20 mouse cellular contexts compared by ENCODE assay signal in genomic region chr1:60852075-60852769, GRCm38 (mm10). TPM values are rescaled to one million over a fixed set of nuclear protein-coding genes. Genes with fewer than 3 reads are reported as not detected.
A peak's percentile ranks its signal among the peaks of the same experiment; 100 is the strongest.
DNase-seq lines count a peak whose midpoint lies in the region; ATAC-seq and TF ChIP-seq lines count a peak whose summit lies in the region.
"Had no signal": no experiment of that assay in that cellular context is flagged by ENCODE, and none has a peak within 500 bp of the region (broad histone marks: within the 10 kb centered on the region; RNA-seq: fewer than 3 reads in every experiment).

No protein-coding gene starts in this region.

- H3K4me2 ChIP-seq in intestine, postnatal 0 days (replicated peaks; ENCODE audit: low read depth) = peak overlapping the region; percentile 48
- no peak overlapping the region for H3K4me2 ChIP-seq in stomach, embryonic 16.5 days (ENCODE audit: low read depth, low read length)
- H3K4me2 ChIP-seq: embryonic facial prominence, embryonic 12.5 days; limb, embryonic 15.5 days; lung, embryonic 15.5 days had no signal

- H3K9ac ChIP-seq in intestine, postnatal 0 days (ENCODE audit: low read depth, low read length) = 0 out of 2 replicates have a peak overlapping the region, but pooled peaks have one; percentile 23
- no peak overlapping the region for H3K9ac ChIP-seq in stomach, embryonic 16.5 days (ENCODE audit: low read length)
- H3K9ac ChIP-seq: embryonic facial prominence, embryonic 12.5 days; limb, embryonic 15.5 days; lung, embryonic 15.5 days had no signal

- intact Hi-C loops in left cerebral cortex, postnatal 10 days (cut with DNase I) = no loop called here

- H3K27ac ChIP-seq in intestine, postnatal 0 days (ENCODE audit: low read depth, low read length) = peak overlapping the region; percentile 60
- no peak overlapping the region for H3K27ac ChIP-seq in stomach, embryonic 16.5 days (ENCODE audit: low read length)
- H3K27ac ChIP-seq in kidney, adult 2 months (ENCODE audit: insufficient read depth, low read depth, low read length) = no peak overlapping the region
- H3K27ac ChIP-seq: embryonic facial prominence, embryonic 12.5 days; left cerebral cortex, adult 2 months; limb, embryonic 15.5 days; lung, embryonic 15.5 days had no signal

- H3K36me3 ChIP-seq in intestine, postnatal 0 days (ENCODE audit: control insufficient read depth, insufficient read depth) = no peaks in the 10 kb centered on the region
- no peaks in the 10 kb centered on the region for H3K36me3 ChIP-seq in stomach, embryonic 16.5 days (ENCODE audit: control insufficient read depth, insufficient read depth, low read length)
- no peaks in the 10 kb centered on the region for H3K36me3 ChIP-seq in kidney, adult 2 months (ENCODE audit: control insufficient read depth, insufficient read depth, low read length)
- H3K36me3 ChIP-seq: embryonic facial prominence, embryonic 12.5 days; limb, embryonic 15.5 days; lung, embryonic 15.5 days had no signal

- WGBS in intestine, postnatal 0 days = 27% methylated on average over 10 of the region's 10 CpGs
- 46% methylated on average over 10 of the region's 10 CpGs for WGBS in stomach, embryonic 16.5 days
- 65% methylated on average over 10 of the region's 10 CpGs for WGBS in kidney, adult 2 months

- TF ChIP-seq POLR2A in kidney, adult 2 months (IDR thresholded peaks at IDR 0.05; ENCODE audit: low read depth, low read length) = no peak

- ATAC-seq in intestine, postnatal 0 days = peak; percentile 83
- ATAC-seq in stomach, embryonic 16.5 days (ENCODE audit: insufficient read depth, low FRiP score) = peak; percentile 47; the same call in 1 of the 2 replicates
- ATAC-seq: Patski had no signal

- no peaks in the 10 kb centered on the region for H3K9me3 ChIP-seq in intestine, postnatal 0 days (ENCODE audit: control insufficient read depth)
- no peaks in the 10 kb centered on the region for H3K9me3 ChIP-seq in stomach, embryonic 16.5 days (replicated peaks; ENCODE audit: control insufficient read depth, low read length)
- H3K9me3 ChIP-seq: embryonic facial prominence, embryonic 12.5 days; limb, embryonic 15.5 days; lung, embryonic 15.5 days had no signal

- H3K27me3 ChIP-seq in intestine, postnatal 0 days (replicated peaks; ENCODE audit: control insufficient read depth, insufficient read depth, low read length) = no peaks in the 10 kb centered on the region
- no peaks in the 10 kb centered on the region for H3K27me3 ChIP-seq in stomach, embryonic 16.5 days (ENCODE audit: control insufficient read depth, insufficient read depth, low read length)
- no peaks in the 10 kb centered on the region for H3K27me3 ChIP-seq in kidney, adult 2 months (replicated peaks; ENCODE audit: control insufficient read depth, insufficient read depth, low read length)
- H3K27me3 ChIP-seq: embryonic facial prominence, embryonic 12.5 days; limb, embryonic 15.5 days; lung, embryonic 15.5 days; Patski had no signal

- TF ChIP-seq CTCF in intestine, postnatal 0 days (IDR thresholded peaks at IDR 0.05; ENCODE audit: low read depth) = no peak
- TF ChIP-seq CTCF in kidney, adult 2 months (conservative IDR thresholded peaks at IDR 0.05; ENCODE audit: insufficient read depth, insufficient read length, low read depth, low read length) = no peak

- 0 out of 2 replicates have a peak overlapping the region, but pooled peaks have one; percentile 12 for H3K4me3 ChIP-seq in intestine, postnatal 0 days (ENCODE audit: low read depth, low read length)
- H3K4me3 ChIP-seq in stomach, embryonic 16.5 days (replicated peaks; ENCODE audit: low read length) = no peak overlapping the region
- no peak overlapping the region for H3K4me3 ChIP-seq in kidney, adult 2 months (ENCODE audit: insufficient read depth, low read depth, low read length)
- H3K4me3 ChIP-seq: embryonic facial prominence, embryonic 12.5 days; left cerebral cortex, adult 2 months; limb, embryonic 15.5 days; lung, embryonic 15.5 days had no signal

- peaks cover 2% of the 10 kb centered on the region; the same call in 1 of the 2 replicates for H3K4me1 ChIP-seq in intestine, postnatal 0 days (replicated peaks; ENCODE audit: control insufficient read depth, insufficient read depth, low read length)
- H3K4me1 ChIP-seq in stomach, embryonic 16.5 days (ENCODE audit: control insufficient read depth, insufficient read depth, low read length) = no peaks in the 10 kb centered on the region
- H3K4me1 ChIP-seq in kidney, adult 2 months (ENCODE audit: control insufficient read depth, insufficient read depth, low read length) = no peaks in the 10 kb centered on the region
- H3K4me1 ChIP-seq: embryonic facial prominence, embryonic 12.5 days; limb, embryonic 15.5 days; lung, embryonic 15.5 days had no signal

- DNase-seq in lung, postnatal 25 days (ENCODE audit: low spot score) = peak; percentile 28
- no peak for DNase-seq in lung, postnatal 10 days
- DNase-seq in R1 (ENCODE audit: low read depth, low spot score) = peak; percentile 68
- no peak for DNase-seq in kidney, adult 2 months
- no peak for DNase-seq in left cerebral cortex, postnatal 10 days (ENCODE audit: extremely low spot score in 1 of 2, low spot score in 2 of 2)
- DNase-seq: adrenal gland, adult 2 months; cerebellum, postnatal 10 days; kidney, adult 18-20 months; retina, postnatal 1 day; thymus, adult 18-20 months had no signal

RNA-seq across cellular contexts. Expression of gene Ctla4, which starts 34.6 kb away (rescaled TPM):
- polyA plus RNA-seq in intestine, postnatal 0 days (2015; fragmentation: Nextera tagmentation; extraction: Ambion mirVana) = not detected in 2 replicates
- not detected in 2 replicates for polyA plus RNA-seq in stomach, embryonic 16.5 days (2015; fragmentation: Nextera tagmentation; extraction: Ambion mirVana)
- polyA plus RNA-seq in kidney, adult 2 months (2012; rRNA removed) = 0.27 TPM in 1 of 2 replicates, not detected in the other
- not detected for total RNA-seq in left cerebral cortex, postnatal 10 days (2021)
- total RNA-seq: adrenal gland, adult 2 months; left cerebral cortex, adult 2 months had no signal
- polyA plus RNA-seq: embryonic facial prominence, embryonic 12.5 days; forebrain, embryonic 11.5 days; midbrain, embryonic 16.5 days; neural tube, embryonic 14.5 days; Patski had no signal

Comparison
In these comparisons a context has a peak if more than half of its experiments do, and no peak if none do; other contexts are left out.
1. DNase-seq: peak in lung, postnatal 25 days (single experiment) and R1 (single experiment); none in lung, postnatal 10 days (single experiment), kidney, adult 2 months (single experiment) and left cerebral cortex, postnatal 10 days (0 of 2).